Mouse (Mus musculus) olfactory bulb, adult 2 months (tissue): ENCODE data around the gene Heyl. TPM values are rescaled to one million over a fixed set of nuclear protein-coding genes. Genes with fewer than 3 reads are reported as not detected.
"Not testable (repeated sequence)": the region's sequence is repeated elsewhere in the genome, so short reads cannot be mapped to it uniquely, and the experiment has no call there.

ENCODE experiments used
- H3K27ac ChIP-seq: fragments of 200-500 bp; 2 replicates; pipeline ENCODE4 v1.5.1; 2012; ENCODE audit warnings: low read depth, low read length; ENCODE audit not compliant: insufficient read depth
- H3K4me1 ChIP-seq: fragments of 200-500 bp; 2 replicates; pipeline ENCODE4 v1.6.1; 2012; ENCODE audit warnings: low read length; ENCODE audit not compliant: control insufficient read depth, insufficient read depth
- H3K4me3 ChIP-seq: fragments of 200-500 bp; 2 replicates; pipeline ENCODE4 v1.5.1; 2012; ENCODE audit warnings: mild to moderate bottlenecking, low read depth, low read length, moderate library complexity; ENCODE audit not compliant: insufficient read depth
- CTCF ChIP-seq: fragments of 200-500 bp; IDR thresholded peaks from 2 replicates; pipeline ENCODE4 v1.5.1; 2012; ENCODE audit warnings: low read depth, mild to moderate bottlenecking, low read length, moderate library complexity; ENCODE audit not compliant: insufficient read depth
- POLR2A ChIP-seq: fragments of 200-500 bp; IDR thresholded peaks from 2 replicates; pipeline ENCODE4 v1.6.1; 2012; ENCODE audit warnings: mild to moderate bottlenecking, low read depth, low read length, moderate library complexity; ENCODE audit not compliant: insufficient read depth
- WGBS: fragments of 180-500 bp; shearing (Covaris S2); methylation state at CpG from one replicate; pipeline ENCODE4 v1.1.7; 2018; 5-methylcytosine and 5-hydroxymethylcytosine counted together
- polyA plus RNA-seq: library from polyadenylated mRNA; stranded (reverse); fragments of >200 nt; gene quantifications from 2 replicates; pipeline ENCODE4 v1.2.4, GENCODE M21; 2012; ENCODE audit warnings: low replicate concordance; ENCODE audit not compliant: missing spikeins, insufficient read depth, insufficient read length

The Heyl gene
- polyA plus RNA-seq, 1 experiment, result not detected

- TF ChIP-seq POLR2A (no peak), CTCF (no peak)
- no peak overlapping the region for H3K27ac ChIP-seq
- H3K4me3 ChIP-seq, result no peak overlapping the region
- H3K4me1 ChIP-seq, result no peaks in the 10 kb centered on the region
- 89% methylated on average over 7 of the region's 7 CpGs for WGBS
Measured at GRCm38 (mm10) chr4:123292989-123293388, 59.6 kb downstream of the Heyl start.

- 82% methylated on average over 7 of the region's 7 CpGs for WGBS
- H3K4me3 ChIP-seq, result no peak overlapping the region
Measured at GRCm38 (mm10) chr4:123293661-123294443, 60.5 kb downstream of the Heyl start.

GRCm38 (mm10) chr4:123295026-123295425 is 61.7 kb downstream of the Heyl start:
- H3K27ac ChIP-seq, H3K4me3 ChIP-seq, H3K4me1 ChIP-seq: not testable (repeated sequence)
- 82% methylated on average over 15 of the region's 15 CpGs for WGBS

More at GRCm38 (mm10) chr4:123293661-123294443, 60.5 kb downstream of the Heyl start:
- Histone ChIP-seq H3K4me1 (no peaks in the 10 kb centered on the region), H3K27ac (no peak overlapping the region)
- TF ChIP-seq POLR2A (no peak), CTCF (no peak)

- WGBS, result 91% methylated on average over 21 of the region's 21 CpGs
- Histone ChIP-seq H3K27ac (no peak overlapping the region), H3K4me1 (no peaks in the 10 kb centered on the region), H3K4me3 (no peak overlapping the region)
- TF ChIP-seq POLR2A (no peak), CTCF (no peak)
Measured at GRCm38 (mm10) chr4:123295516-123296147, 62.3 kb downstream of the Heyl start.

- Histone ChIP-seq H3K4me3 (no peak overlapping the region), H3K27ac (no peak overlapping the region), H3K4me1 (no peaks in the 10 kb centered on the region)
- WGBS, result 85% methylated on average over 5 of the region's 5 CpGs
- no peak for TF ChIP-seq CTCF
- no peak for TF ChIP-seq POLR2A
Measured at GRCm38 (mm10) chr4:123296148-123296534, 62.8 kb downstream of the Heyl start.

GRCm38 (mm10) chr4:123297195-123297960 is 64.0 kb downstream of the Heyl start:
- TF ChIP-seq POLR2A (no peak), CTCF (no peak)
- 88% methylated on average over 22 of the region's 22 CpGs for WGBS

GRCm38 (mm10) chr4:123298226-123298625 is 64.9 kb downstream of the Heyl start:
- 66% methylated on average over 4 of the region's 4 CpGs for WGBS

More at GRCm38 (mm10) chr4:123297195-123297960, 64.0 kb downstream of the Heyl start:
- Histone ChIP-seq H3K27ac (no peak overlapping the region), H3K4me3 (no peak overlapping the region), H3K4me1 (no peaks in the 10 kb centered on the region)

GRCm38 (mm10) chr4:123298980-123299670 is 65.8 kb downstream of the Heyl start:
- Histone ChIP-seq H3K4me1 (no peaks in the 10 kb centered on the region), H3K27ac (no peak overlapping the region), H3K4me3 (no peak overlapping the region)
- WGBS, result 78% methylated on average over 11 of the region's 11 CpGs
- no peak for TF ChIP-seq CTCF

More at GRCm38 (mm10) chr4:123298226-123298625, 64.9 kb downstream of the Heyl start:
- H3K27ac ChIP-seq, result no peak overlapping the region
- no peak overlapping the region for H3K4me3 ChIP-seq
- TF ChIP-seq CTCF (no peak), POLR2A (no peak)
- H3K4me1 ChIP-seq, result no peaks in the 10 kb centered on the region

Other genes starting within 250 kb of the Heyl start
- gene Mycl, start 237.9 kb upstream of the Heyl start, polyA plus RNA-seq, result not detected in 2 replicates
- gene Trit1, start 217.0 kb upstream of the Heyl start, polyA plus RNA-seq, result not detected in 2 replicates
- gene Bmp8b, start 128.4 kb upstream of the Heyl start, polyA plus RNA-seq, result not detected in 2 replicates
- not detected in 2 replicates for gene Oxct2b, start 117.3 kb upstream of the Heyl start, polyA plus RNA-seq
- gene Ppie, start 93.6 kb upstream of the Heyl start, polyA plus RNA-seq, result not detected in 2 replicates
- 61.6 TPM in 1 of 2 replicates, not detected in the other for gene Hpcal4, start 50.3 kb upstream of the Heyl start, polyA plus RNA-seq
- not detected in 2 replicates for gene Nt5c1a, start 32.1 kb upstream of the Heyl start, polyA plus RNA-seq
- not detected in 2 replicates for gene Pabpc4, start 28.8 kb downstream of the Heyl start, polyA plus RNA-seq
- gene Oxct2a, start 90.1 kb downstream of the Heyl start, polyA plus RNA-seq, result not detected in 2 replicates
- not detected in 2 replicates for gene Bmp8a, start 109.7 kb downstream of the Heyl start, polyA plus RNA-seq